Mouse (Mus musculus) C2C12 (cell line): ENCODE measurements at regions not wholly inside any gene's neighbourhood (a gene's known extent, or its start where the extent isn't known, plus 50 kb on each side); places are given as distances from the start of the nearest gene placed in this dataset.

Experiments
- CEBPB ChIP-seq: IDR thresholded peaks from one replicate; pipeline ENCODE4 v1.6.1; 2011; ENCODE audit warnings: low read depth, mild to moderate bottlenecking, control low read depth, moderate library complexity
- CTCF ChIP-seq: IDR thresholded peaks from one replicate; pipeline ENCODE4 v1.5.1; 2011; ENCODE audit not compliant: control insufficient read depth, insufficient read depth, insufficient read length
- MAX ChIP-seq: IDR thresholded peaks from one replicate; pipeline ENCODE4 v1.6.1; 2011; ENCODE audit warnings: mild to moderate bottlenecking, control low read depth
- MYOD1 ChIP-seq: IDR thresholded peaks from one replicate; pipeline ENCODE4 v1.6.1; 2011; ENCODE audit warnings: low read depth; ENCODE audit not compliant: control insufficient read depth, insufficient read length
- MYOG ChIP-seq: IDR thresholded peaks from one replicate; pipeline ENCODE4 v1.6.1; 2011; ENCODE audit not compliant: control insufficient read depth, insufficient read length; ENCODE audit errors: extremely low read depth
- USF1 ChIP-seq: IDR thresholded peaks from one replicate; pipeline ENCODE4 v1.6.1; 2011; ENCODE audit warnings: low read depth, mild to moderate bottlenecking, control low read depth, moderate library complexity

- TF ChIP-seq CTCF: no peak
- TF ChIP-seq MYOD1: no peak
- TF ChIP-seq MAX: no peak
- TF ChIP-seq CEBPB: no peak
- no peak for TF ChIP-seq MYOG
- no peak for TF ChIP-seq USF1
Observed at GRCm38 (mm10) chr4:89070430-89070829, 66.5 kb upstream of the Mtap start.
